Mouse (Mus musculus) testis, adult 2 months (tissue): ENCODE measurements around the gene Slc26a10.

Source experiments
- CTCF ChIP-seq: fragments of 200-500 bp; IDR thresholded peaks from 2 replicates; pipeline ENCODE4 v1.5.1; 2012; ENCODE audit warnings: low read depth, mild to moderate bottlenecking, inconsistent platforms, low read length, moderate library complexity; ENCODE audit not compliant: control insufficient read depth, insufficient read depth, insufficient replicate concordance
- POLR2A ChIP-seq: fragments of 200-500 bp; IDR thresholded peaks from 2 replicates; pipeline ENCODE4 v1.6.1; 2012; ENCODE audit warnings: low read depth, mild to moderate bottlenecking, inconsistent platforms, low read length, moderate library complexity; ENCODE audit not compliant: control insufficient read depth

- TF ChIP-seq CTCF = no peak
- TF ChIP-seq POLR2A = no peak
Observed at GRCm38 (mm10) chr10:127156511-127156910, 23.9 kb downstream of the Slc26a10 start.
